Mouse (Mus musculus): ENCODE data around the gene Elovl7. TPM values are rescaled to one million over a fixed set of nuclear protein-coding genes. Genes with fewer than 3 reads are reported as not detected.

Gene Elovl7
- polyA plus RNA-seq (2012) = 0.03 and 0.04 TPM in 2 replicates

DNA sequence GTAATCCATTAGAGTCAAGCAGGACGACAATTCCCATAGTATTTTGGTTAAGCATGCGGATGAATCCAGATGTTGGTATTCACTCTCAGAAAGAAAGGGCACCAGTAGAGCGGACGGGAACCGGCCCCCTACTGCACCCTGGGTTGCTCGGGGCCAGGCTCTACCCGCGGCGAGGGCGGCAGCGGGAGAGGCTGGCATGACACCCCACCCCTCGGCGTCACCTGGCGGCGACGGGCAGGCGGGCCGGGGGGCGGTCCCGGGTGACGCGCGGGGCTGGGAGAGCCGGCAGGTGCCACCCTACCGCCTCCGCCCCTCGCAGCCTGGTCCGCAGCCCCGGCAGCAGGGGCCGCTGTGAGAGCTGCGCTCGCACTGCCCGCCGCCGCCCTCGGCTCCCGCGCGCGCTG is at the start of gene Elovl7:
TSS of gene Elovl7 (plus strand) at position 324 of the 404 bp plus-strand sequence.
- no peak for TF ChIP-seq GATA1 (IDR thresholded peaks at IDR 0.05; ENCODE audit: low read length)

DNA sequence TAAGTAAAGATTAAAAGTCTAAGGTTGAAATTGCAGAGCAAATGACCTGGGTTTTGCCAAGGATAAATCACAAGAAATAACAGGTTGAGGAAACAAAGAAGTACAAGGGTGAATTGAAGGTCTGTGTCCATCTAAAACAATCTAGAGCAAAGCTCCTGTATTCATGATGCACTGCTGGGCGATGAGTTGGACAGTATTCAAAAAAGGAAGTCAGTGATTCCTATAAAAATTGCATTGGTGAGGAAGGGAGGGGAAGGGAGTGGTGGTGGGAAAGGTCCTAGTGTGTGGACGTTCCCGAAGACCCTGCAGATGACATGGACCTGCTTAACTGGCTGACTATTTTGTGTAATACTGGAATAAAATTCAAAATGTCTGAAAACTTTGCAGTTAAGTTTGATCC is 49.6 kb upstream of the Elovl7 start:
- TF ChIP-seq GATA1 (IDR thresholded peaks at IDR 0.05; ENCODE audit: low read length) = no peak

DNA sequence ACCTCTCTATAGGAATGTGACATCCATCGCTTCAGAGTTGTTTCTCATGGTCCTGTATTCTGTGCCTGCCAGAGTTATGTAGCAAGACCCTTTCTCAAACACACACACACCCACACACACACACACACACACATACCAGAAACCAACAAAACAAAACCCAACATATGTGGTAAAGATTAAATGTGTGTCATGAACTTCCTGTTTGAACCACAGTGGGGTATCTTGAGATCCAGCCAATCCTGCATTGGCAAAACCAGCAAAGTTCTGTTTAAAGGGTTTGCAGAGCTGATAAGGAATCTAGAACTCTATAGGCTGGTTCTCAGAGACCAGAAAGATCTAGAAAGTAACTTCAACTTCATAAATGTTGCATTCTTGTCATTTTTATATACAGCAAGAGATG is 44.2 kb upstream of the Elovl7 start:
- no peak for TF ChIP-seq GATA1 (IDR thresholded peaks at IDR 0.05; ENCODE audit: low read length)

DNA sequence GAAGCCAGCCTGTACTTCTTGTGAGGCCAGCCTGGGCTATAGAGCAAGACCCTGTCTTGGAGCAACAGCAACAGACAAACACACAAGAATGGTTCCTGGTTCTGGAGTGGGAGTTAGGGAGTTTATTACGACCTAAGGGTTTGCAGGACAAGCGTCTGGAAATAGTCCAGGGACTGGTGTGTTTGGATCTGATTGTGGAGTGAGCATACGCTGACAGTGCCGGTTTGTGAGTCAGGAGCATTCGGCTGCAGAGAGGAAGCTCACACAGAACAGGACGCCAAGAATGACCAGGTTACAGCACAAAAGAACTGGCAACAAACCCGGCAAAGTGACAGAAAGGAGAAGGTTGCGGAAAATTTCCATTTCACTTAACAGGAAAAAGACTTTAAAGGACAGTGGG is 43.7 kb upstream of the Elovl7 start:
- no peak for TF ChIP-seq GATA1 (IDR thresholded peaks at IDR 0.05; ENCODE audit: low read length)

DNA sequence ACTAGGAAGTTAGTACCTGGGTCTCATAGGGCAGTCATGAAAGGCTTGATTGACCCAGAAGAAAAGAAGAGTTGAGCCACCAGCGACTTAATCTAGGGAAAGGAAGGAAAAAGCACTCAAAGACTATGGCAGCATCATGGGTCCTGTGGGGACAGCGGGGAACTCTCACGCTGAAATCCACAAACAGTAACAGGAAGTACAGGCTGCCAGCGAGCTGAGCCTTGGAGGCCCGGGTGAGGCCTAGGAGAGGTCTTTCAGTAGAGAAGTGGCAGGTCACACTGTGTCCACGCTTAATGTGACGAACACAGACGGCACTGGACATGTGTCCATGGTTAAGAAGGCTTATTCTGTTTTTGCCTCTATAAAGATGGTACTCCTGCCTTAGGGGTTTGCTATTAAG is 34.6 kb upstream of the Elovl7 start:
- no peak for TF ChIP-seq GATA1 (IDR thresholded peaks at IDR 0.05; ENCODE audit: low read length)

DNA sequence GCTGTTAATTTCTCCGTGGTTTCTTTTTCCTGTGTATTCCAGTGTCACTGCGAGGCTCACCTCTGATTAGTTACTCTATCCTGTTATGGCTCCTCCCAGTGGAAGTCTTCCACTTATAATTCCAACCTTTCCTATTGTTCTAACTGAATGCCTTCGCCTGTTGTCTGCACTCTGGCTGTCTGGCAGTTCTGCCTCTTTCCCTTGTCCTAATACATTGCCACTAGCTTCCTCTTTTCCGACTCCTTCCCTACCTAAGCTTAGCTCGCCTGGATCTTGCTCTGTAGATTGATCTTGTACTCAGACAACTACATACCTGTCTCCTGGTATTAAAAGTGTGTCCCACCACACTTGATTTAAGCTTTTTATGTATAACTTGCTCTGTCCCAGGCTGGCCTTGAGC is 33.4 kb upstream of the Elovl7 start:
- no peak for TF ChIP-seq GATA1 (IDR thresholded peaks at IDR 0.05; ENCODE audit: low read length)

DNA sequence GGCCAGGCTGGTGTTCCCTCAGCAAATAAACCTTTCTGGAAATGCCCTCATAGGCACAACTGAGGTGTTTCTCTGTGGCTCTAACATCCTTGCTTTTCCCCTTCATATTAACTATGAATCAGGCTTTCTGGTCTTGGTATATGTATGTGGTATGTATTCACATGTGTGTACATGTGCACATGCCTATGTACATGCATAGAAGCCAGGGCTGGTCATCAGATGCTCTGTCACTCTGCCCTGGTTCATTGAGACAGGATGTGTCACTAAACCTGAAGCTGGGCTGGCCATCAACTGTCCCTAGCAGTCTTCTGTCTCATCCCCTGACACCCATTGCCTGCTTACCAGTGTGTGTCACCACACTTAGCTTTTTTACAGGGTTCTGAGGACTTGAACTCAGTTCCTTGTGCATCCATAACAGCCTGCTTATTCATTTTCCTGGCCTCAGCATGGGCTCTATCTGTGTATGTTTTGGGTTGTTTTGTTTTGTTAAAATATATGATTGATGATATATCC is 29.4 kb upstream of the Elovl7 start:
- no peak for TF ChIP-seq GATA1 (IDR thresholded peaks at IDR 0.05; ENCODE audit: low read length)

DNA sequence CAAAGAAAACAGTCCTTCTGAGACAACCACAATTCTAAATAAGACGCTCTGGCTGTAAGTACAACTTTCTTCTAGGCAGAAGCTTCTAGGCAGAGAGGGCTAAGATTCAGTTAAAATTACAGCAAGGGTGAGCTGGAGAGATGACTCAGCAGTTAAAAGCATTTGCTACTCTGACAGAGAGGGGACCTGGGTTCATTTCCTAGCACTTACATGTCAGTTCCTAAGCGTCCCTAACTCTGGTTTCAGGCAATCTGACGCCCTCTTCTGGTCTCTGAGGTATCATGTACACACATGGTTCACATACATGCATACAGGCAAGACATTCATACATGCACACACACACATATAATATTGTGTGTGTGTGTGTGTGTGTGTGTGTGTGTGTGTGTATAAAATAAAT is 28.7 kb upstream of the Elovl7 start:
- TF ChIP-seq GATA1 (IDR thresholded peaks at IDR 0.05; ENCODE audit: low read length) = no peak

DNA sequence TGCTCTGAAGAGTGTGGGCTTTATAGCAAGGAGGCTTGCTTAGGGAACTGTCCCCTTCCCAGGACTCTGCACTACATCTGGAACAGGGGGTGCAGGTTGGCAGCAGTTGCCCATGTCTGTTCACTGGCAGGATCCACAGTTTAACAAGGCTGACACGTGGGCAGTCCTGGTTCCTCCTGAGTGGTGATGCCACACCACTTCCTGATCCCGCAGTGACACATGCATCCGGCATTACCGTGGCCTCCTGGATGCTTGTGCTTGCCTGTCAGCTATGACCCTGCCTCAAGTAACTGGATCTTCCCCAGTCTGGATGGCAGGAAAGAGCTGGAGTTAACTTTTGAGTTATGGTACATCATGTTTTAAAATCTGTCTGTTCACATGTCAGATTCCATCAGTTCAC is 26.2 kb upstream of the Elovl7 start:
- no peak for TF ChIP-seq GATA1 (IDR thresholded peaks at IDR 0.05; ENCODE audit: low read length)

DNA sequence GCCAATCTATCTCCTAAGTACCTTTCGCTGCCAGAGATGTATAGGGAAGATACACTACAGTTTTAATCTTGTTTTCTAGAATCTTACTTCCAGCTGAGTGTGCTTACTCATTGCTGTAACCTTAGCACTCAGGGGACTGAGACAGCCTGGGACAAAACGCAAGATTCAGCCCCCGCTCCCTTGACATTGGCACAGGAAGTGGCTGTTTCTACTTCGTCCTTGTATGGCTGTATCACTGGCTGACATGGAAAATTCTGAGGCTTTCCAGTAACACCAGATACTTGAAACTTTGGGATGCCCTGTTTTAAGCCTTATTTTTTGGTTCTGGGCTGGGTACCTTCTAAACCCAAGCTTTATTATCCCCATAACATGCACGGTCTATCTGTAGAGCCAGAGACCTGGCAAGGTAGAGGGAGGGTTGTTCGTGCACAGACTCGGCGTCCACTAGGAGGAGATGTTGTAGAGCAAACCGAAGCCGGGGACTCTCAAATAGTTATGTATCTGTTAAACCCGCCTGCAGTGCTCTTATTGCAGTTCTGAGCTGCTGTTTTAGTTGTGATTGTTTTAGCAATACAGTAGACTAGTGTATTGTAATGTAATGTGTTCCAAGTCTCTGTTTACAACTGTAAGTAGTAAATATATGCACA is 23.0 kb upstream of the Elovl7 start:
- TF ChIP-seq GATA1 (IDR thresholded peaks at IDR 0.05; ENCODE audit: low read length) = no peak

DNA sequence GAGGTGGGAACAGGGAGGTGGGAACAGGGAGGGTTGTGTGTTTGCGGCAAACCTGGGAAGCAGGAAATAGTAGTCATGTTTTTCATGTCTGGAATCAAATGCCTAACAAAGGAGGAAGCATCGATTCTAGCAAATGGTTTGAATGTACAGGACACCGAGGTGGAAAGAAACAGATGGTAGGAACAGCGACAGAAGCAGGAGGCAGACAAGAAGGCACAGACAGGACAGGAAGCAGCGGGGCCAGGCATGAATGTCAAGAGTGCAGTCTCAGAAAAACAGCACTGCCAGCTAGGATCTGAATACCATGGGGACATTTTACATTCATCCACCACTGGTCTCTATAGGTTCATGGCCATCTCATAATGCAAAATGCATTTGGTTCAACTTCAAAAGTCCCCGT is 18.7 kb upstream of the Elovl7 start:
- TF ChIP-seq GATA1 (IDR thresholded peaks at IDR 0.05; ENCODE audit: low read length) = no peak

DNA sequence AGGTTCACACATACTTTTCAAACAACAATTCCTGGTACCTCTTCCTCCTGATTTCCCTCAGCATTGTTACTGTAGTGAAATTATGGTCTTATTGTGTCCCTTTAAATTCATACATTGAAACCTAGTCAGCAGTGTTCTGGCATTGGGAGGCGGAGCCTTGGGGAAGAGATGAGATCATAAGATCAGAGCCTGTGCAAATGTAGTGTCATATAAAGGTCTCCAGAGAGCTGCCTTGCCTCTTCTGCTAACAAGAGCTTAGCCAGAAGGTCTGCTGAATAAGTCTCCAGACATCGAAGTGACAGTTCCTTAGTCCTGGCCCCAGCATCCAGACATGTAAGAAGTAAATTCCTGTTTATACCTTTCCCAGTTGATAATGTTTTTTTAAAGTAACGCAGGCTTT is 9.3 kb upstream of the Elovl7 start:
- no peak for TF ChIP-seq GATA1 (IDR thresholded peaks at IDR 0.05; ENCODE audit: low read length)

DNA sequence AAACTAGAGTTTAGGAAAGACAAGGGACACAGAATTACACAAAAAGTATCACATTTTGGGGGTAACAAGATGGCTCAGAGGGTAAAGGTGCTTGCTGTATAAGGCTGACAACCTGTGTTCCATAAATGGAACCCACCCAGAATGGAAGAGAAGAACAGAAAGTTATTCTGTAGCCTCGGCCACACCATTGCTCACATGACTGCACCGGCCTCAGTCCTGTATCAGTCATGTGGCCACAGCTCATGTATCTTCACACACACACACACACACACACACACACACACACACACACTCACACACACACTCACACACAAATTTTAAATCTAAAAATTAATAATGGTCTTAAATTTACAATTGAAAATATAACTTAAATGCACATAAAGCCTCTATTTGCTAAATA is 6.8 kb upstream of the Elovl7 start:
- TF ChIP-seq GATA1 (IDR thresholded peaks at IDR 0.05; ENCODE audit: low read length) = no peak

DNA sequence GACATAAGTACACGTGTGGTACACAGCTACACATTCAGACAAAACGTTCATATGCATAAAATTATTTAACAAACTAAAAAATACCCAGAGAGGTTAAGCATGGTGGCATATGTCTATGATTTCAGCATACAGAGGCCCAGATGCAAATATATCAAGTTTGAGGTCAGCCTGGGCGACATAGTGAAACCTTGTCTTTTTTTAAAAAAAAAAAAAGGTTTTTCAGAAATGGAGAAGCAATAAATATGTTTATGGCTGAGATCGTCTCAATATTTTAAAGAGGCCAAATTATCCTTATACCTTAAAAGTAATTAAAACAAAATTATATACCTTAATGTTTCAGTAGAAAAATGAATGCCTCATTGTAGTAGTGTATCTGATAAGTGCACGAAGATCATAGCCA is 6.1 kb upstream of the Elovl7 start:
- no peak for TF ChIP-seq GATA1 (IDR thresholded peaks at IDR 0.05; ENCODE audit: low read length)

DNA sequence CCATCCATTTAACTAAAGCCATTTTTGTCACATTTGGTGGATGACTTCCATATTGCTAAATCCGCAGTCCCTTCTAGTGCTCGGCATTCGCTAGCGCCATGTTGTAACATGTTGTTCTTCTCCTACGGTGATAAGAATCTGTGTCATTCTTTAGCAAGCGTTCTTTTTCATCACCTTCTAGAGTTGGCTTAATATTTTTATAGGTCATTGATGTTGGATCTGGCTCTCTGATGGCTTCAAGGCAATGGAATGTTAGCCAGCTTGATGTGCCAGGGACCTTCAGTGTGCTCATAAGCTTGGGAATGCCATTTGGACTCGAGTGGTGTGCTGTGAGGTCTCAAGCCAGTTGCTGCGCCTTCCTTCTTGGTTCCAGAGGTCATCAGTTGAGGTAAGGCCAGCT is 3.2 kb upstream of the Elovl7 start:
- TF ChIP-seq GATA1 (IDR thresholded peaks at IDR 0.05; ENCODE audit: low read length) = no peak

DNA sequence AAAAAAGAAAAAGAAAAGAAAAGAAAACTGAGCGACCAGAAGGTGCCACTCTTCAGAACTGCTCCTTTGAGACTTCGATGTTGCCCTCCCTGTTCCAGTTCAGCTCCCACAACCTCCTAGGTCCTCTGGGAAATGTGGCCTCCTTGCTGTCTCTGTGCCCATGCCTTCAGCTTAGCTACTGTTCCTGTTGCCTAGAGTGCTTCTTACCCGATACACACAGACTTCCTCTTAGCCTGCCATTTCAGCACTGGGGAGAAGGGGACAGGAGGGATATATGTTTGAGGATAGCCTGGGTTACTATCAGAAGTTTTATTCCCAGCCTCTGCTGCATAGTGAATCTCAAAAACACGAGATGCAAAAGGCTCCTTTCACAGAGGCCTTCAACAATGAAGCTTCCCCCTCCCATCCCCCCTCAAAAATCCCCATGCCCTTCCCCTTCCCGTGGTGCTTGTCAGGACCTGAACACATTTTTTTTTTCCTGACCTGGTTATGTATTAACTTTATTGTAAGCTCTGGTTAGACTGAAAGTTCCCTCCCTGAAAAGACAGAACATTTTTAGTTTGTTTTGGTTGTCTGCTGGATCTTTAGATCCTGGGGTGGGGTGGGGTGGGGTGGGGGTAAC is 1.7 kb upstream of the Elovl7 start:
- TF ChIP-seq GATA1 (IDR thresholded peaks at IDR 0.05; ENCODE audit: low read length) = no peak

DNA sequence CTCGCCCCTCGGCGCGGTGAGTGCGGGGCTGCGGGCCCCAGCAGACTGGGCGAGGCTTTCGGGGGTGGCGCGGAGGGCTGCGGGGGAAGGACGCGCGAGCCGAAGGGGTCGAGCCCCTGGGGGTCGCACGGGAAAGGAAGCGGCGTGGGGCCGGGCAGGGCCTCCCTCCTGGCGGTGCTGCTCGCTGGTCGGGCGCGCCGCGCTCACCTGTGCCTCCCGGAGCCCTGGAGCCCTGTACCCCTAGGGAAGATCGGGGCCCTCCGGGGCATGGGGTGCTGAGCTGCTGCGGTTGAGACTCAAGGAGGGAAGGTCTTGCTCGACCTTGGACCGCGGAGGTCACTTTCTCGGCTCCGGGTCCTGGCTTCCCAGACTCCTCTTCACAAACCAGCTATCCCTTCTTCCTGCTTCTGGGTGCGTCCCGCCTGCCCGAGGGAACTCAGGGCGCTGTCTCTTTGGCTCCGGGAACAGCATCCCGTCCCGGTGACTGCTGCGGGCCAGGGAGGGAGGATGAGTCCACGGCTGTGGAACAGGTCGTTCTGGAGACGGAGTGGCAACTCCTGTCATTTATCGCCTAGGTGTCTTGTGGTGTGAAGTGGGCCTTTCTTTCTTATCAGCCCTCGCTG is 392 bp downstream of the Elovl7 start:
- no peak for TF ChIP-seq GATA1 (IDR thresholded peaks at IDR 0.05; ENCODE audit: low read length)

All from G1E-ER4 (cell line).